Mouse (Mus musculus): ENCODE measurements around the gene Caln1. TPM values are rescaled to one million over a fixed set of nuclear protein-coding genes. Genes with fewer than 3 reads are reported as not detected.
A peak's percentile ranks its signal among the peaks of the same experiment; 100 is the strongest.

Caln1 gene
- total and polyA plus RNA-seq, 2 experiments from 2014 or later, result 52.0 to 55.0 TPM

GRCm38 (mm10) chr5:130386418-130386817, 17.2 kb downstream of the Caln1 start:
- DNase-seq (ENCODE audit: low spot score) (no peak), ATAC-seq (no peak)
- H3K4me1 ChIP-seq (ENCODE audit: insufficient read depth, low read length), result 0 out of 2 replicates have a peak, but pooled peaks cover 12% of the 10 kb centered on the region
- H3K4me2 ChIP-seq (ENCODE audit: low read depth, low read length), result no peak overlapping the region
- 54% methylated on average over 7 of the region's 7 CpGs for WGBS
- H3K27ac ChIP-seq, result no peak overlapping the region
- no peaks in the 10 kb centered on the region for H3K9me3 ChIP-seq (ENCODE audit: low read length)
- H3K9ac ChIP-seq (replicated peaks; ENCODE audit: low read length), result no peak overlapping the region
- no peaks in the 10 kb centered on the region for H3K36me3 ChIP-seq (ENCODE audit: insufficient read depth, low read length)
- H3K27me3 ChIP-seq (ENCODE audit: insufficient read depth, low read length), result no peaks in the 10 kb centered on the region
- TF ChIP-seq CTCF (IDR thresholded peaks at IDR 0.05; ENCODE audit: low read depth), result no peak
- H3K4me3 ChIP-seq (ENCODE audit: low read length), result no peak overlapping the region

DNA sequence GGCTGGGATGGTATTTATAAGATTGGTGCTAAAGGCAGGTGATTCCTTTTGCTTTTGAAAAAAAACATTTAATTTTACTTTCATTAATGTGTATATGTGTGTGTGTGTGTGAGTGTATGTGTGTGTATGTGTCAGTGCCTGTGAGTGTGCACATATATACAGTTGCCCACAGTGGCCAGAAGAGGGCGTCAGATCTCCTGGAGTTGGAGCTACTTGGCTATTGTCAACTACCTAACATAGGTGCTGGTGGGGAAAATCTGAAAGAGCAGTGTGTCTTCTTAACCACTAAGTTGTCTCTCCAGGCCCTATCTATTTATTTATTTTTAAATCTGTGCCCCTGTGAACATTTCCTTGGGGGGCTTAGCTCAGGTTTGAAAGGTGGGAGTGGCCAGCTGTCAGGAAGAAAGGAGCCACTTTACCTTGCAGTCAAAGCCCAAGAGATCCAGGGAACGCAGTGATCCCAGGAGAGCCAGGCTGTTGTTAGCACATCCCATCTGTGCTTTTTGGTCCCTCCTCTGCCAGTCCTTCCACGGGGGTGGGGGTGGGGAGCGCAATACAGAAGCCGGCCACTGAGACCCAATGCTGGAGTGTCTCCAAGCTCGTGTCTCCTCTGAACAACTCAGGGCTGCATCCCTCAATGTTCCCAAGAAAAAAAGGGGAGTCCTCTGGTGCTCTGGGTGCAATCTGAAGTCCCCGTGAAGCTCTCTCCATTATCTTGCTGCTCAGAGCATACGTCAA, 24.5 kb downstream of the Caln1 start:
- no peak; the same call in 1 of the 2 replicates for ATAC-seq
- Histone ChIP-seq H3K9ac (replicated peaks; ENCODE audit: low read length) (no peak overlapping the region), H3K9me3 (ENCODE audit: low read length) (no peaks in the 10 kb centered on the region), H3K4me2 (ENCODE audit: low read depth, low read length) (no peak overlapping the region), H3K4me3 (ENCODE audit: low read length) (no peak overlapping the region), H3K36me3 (ENCODE audit: insufficient read depth, low read length) (no peaks in the 10 kb centered on the region), H3K27ac (0 out of 2 replicates have a peak overlapping the region, but pooled peaks have one; percentile 27), H3K4me1 (ENCODE audit: insufficient read depth, low read length) (peaks cover 8% of the 10 kb centered on the region), H3K27me3 (ENCODE audit: insufficient read depth, low read length) (no peaks in the 10 kb centered on the region)
- peak; percentile 65 for DNase-seq (ENCODE audit: low spot score)
- 21% methylated on average over 8 of the region's 8 CpGs for WGBS
- peak; percentile 49; the same call in 1 of the 2 replicates for TF ChIP-seq CTCF (IDR thresholded peaks at IDR 0.05; ENCODE audit: low read depth)

GRCm38 (mm10) chr5:130394386-130394785, 25.1 kb downstream of the Caln1 start:
- peak overlapping the region; percentile 51; the same call in 1 of the 2 replicates for H3K27ac ChIP-seq
- ATAC-seq (no peak), DNase-seq (ENCODE audit: low spot score) (peak; percentile 27)
- no peaks in the 10 kb centered on the region for H3K27me3 ChIP-seq (ENCODE audit: insufficient read depth, low read length)
- H3K4me3 ChIP-seq (ENCODE audit: low read length), result no peak overlapping the region
- no peak overlapping the region for H3K9ac ChIP-seq (replicated peaks; ENCODE audit: low read length)
- H3K36me3 ChIP-seq (ENCODE audit: insufficient read depth, low read length), result no peaks in the 10 kb centered on the region
- H3K4me2 ChIP-seq (ENCODE audit: low read depth, low read length), result no peak overlapping the region
- H3K9me3 ChIP-seq (ENCODE audit: low read length), result no peaks in the 10 kb centered on the region
- TF ChIP-seq CTCF (IDR thresholded peaks at IDR 0.05; ENCODE audit: low read depth), result no peak
- WGBS, result 42% methylated on average over 8 of the region's 8 CpGs
- H3K4me1 ChIP-seq (ENCODE audit: insufficient read depth, low read length), result peaks cover 8% of the 10 kb centered on the region

DNA sequence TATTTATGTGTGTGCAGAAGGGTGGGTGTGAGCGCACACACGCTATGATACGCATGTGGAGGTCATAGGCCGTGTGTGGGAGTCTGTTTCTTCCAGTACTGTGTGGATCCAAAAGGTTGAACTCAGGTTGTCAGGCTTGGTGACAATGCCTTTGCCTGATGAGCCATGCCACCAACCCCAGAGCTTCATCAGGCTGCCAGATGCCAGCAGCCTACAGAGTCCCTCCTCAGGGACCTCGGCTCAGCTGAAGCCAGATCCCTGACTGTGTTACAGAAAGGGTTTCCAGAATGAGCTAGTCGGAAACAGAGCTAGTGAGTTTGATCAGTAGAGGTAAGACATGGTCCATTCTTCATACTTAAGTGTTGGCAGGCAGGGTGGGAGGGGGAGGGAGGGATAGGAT, 25.9 kb downstream of the Caln1 start:
- no peak overlapping the region for H3K4me3 ChIP-seq (ENCODE audit: low read length)
- ATAC-seq (no peak), DNase-seq (ENCODE audit: low spot score) (peak; percentile 18)
- WGBS, result 66% methylated on average over 6 of the region's 6 CpGs
- no peaks in the 10 kb centered on the region for H3K36me3 ChIP-seq (ENCODE audit: insufficient read depth, low read length)
- H3K27ac ChIP-seq, result peak overlapping the region; percentile 51; the same call in 1 of the 2 replicates
- no peak overlapping the region for H3K4me2 ChIP-seq (ENCODE audit: low read depth, low read length)
- H3K27me3 ChIP-seq (ENCODE audit: insufficient read depth, low read length), result no peaks in the 10 kb centered on the region
- no peak overlapping the region for H3K9ac ChIP-seq (replicated peaks; ENCODE audit: low read length)
- peaks cover 8% of the 10 kb centered on the region for H3K4me1 ChIP-seq (ENCODE audit: insufficient read depth, low read length)
- no peak for TF ChIP-seq CTCF (IDR thresholded peaks at IDR 0.05; ENCODE audit: low read depth)
- no peaks in the 10 kb centered on the region for H3K9me3 ChIP-seq (ENCODE audit: low read length)

DNA sequence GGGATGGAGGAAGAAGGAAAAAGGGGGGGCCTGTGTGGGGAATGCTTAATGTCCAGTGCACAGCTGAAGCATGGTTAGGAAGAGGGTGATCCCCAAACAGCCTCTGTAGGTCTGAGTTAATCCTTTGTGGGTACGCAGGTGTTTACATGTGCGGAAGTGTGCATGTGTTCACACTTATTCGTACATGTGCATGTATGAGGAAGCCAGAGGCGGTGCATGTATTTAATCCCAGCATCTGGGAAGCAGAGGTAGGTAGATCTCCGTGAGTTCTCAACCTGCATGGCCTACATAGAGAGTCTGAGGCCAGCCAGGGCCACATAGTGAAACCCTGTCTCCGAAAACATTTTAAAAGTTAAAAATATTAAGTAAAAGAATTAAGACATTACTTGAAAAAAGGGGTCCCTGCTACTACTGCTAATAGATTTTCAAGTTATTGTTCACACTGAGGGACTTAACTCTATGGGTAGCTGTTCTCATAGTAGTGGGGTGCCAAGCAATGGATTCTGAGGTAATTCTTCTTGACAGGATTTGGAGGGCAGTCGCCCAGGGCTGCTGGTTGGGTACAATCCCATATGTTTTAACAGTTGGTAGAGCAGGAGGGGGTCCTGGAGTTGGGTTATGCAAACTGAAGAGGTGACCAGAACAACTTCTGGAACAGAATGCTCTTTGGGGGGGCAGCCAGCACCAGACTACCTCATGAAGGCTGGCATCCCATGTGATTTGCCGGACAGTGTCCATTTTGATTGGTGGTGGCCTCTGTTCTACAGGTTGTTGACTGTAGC, 31.1 kb downstream of the Caln1 start:
- Histone ChIP-seq H3K4me3 (ENCODE audit: low read length) (no peak overlapping the region), H3K36me3 (ENCODE audit: insufficient read depth, low read length) (no peaks in the 10 kb centered on the region), H3K27ac (no peak overlapping the region), H3K9ac (replicated peaks; ENCODE audit: low read length) (no peak overlapping the region), H3K27me3 (ENCODE audit: insufficient read depth, low read length) (no peaks in the 10 kb centered on the region), H3K4me2 (ENCODE audit: low read depth, low read length) (no peak overlapping the region), H3K9me3 (ENCODE audit: low read length) (no peaks in the 10 kb centered on the region), H3K4me1 (ENCODE audit: insufficient read depth, low read length) (no peaks in the 10 kb centered on the region)
- 80% methylated on average over 8 of the region's 8 CpGs for WGBS
- TF ChIP-seq CTCF (IDR thresholded peaks at IDR 0.05; ENCODE audit: low read depth), result no peak
- no peak for ATAC-seq
- DNase-seq (ENCODE audit: low spot score), result peak; percentile 60

- Histone ChIP-seq H3K9ac (replicated peaks; ENCODE audit: low read length) (no peak overlapping the region), H3K9me3 (ENCODE audit: low read length) (no peaks in the 10 kb centered on the region), H3K4me3 (ENCODE audit: low read length) (no peak overlapping the region), H3K4me1 (ENCODE audit: insufficient read depth, low read length) (no peaks in the 10 kb centered on the region), H3K4me2 (ENCODE audit: low read depth, low read length) (no peak overlapping the region), H3K27me3 (ENCODE audit: insufficient read depth, low read length) (no peaks in the 10 kb centered on the region), H3K27ac (no peak overlapping the region), H3K36me3 (ENCODE audit: insufficient read depth, low read length) (no peaks in the 10 kb centered on the region)
- no peak for ATAC-seq
- peak; percentile 93 for TF ChIP-seq CTCF (IDR thresholded peaks at IDR 0.05; ENCODE audit: low read depth)
- peak; percentile 61 for DNase-seq (ENCODE audit: low spot score)
- WGBS, result 56% methylated on average over 1 of the region's 1 CpGs
These were observed 35.9 kb downstream of the Caln1 start for GRCm38 (mm10) chr5:130405201-130405600.

Data from hindbrain, postnatal 0 days (tissue).